ENCODE assay signal across 22 mouse cellular contexts in the genomic region with DNA sequence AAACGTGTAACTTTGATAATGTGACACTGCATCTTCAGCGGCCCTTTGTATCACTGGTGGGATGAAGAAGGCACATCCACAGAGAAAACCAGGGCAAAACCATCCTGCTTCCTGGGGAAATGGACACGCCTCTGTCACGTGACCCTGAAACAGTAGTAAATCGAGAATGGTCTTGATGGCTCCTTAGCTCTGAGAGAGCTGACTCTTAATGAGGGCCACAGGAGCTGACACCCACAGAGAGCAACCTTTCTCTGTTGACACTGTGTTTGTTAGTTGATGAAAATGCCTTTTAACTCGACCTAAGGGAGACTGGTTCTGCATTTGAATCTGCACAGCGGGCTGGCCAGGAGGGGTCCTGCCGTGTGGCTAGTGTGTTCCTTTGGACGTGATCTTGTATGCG. TPM values are rescaled to one million over a fixed set of nuclear protein-coding genes. Genes with fewer than 3 reads are reported as not detected.
"Had no signal": no experiment of that assay in that cellular context is flagged by ENCODE, and none has a peak within 500 bp of the region (broad histone marks: within the 10 kb centered on the region; RNA-seq: fewer than 3 reads in every experiment).

No protein-coding gene starts in this region.

- H3K27me3 ChIP-seq: heart, embryonic 12.5 days; hindbrain, embryonic 12.5 days; intestine, embryonic 15.5 days; limb, embryonic 13.5 days; limb, embryonic 15.5 days; liver, embryonic 12.5 days had no signal

- DNase-seq: gastrocnemius, postnatal 25 days; heart, adult 18-20 months; heart, postnatal 10 days; heart, postnatal 4 days; kidney, adult 18-20 months; kidney, adult 8-10 months; kidney, postnatal 10 days; kidney, postnatal 25 days; kidney, postnatal 4 days had no signal

- H3K4me1 ChIP-seq: hindbrain, embryonic 12.5 days; liver, embryonic 12.5 days had no signal

- H3K27ac ChIP-seq: heart, embryonic 10.5 days; hindbrain, embryonic 10.5 days; hindbrain, embryonic 12.5 days; hindbrain, embryonic 14.5 days; intestine, embryonic 15.5 days; left cerebral cortex, adult 2 months; limb, embryonic 13.5 days; limb, embryonic 15.5 days; liver, embryonic 12.5 days; liver, embryonic 14.5 days had no signal

- H3K4me3 ChIP-seq: heart, embryonic 10.5 days; heart, embryonic 12.5 days; hindbrain, embryonic 10.5 days; hindbrain, embryonic 12.5 days; intestine, embryonic 15.5 days; left cerebral cortex, adult 2 months; limb, embryonic 13.5 days; limb, embryonic 15.5 days; liver, embryonic 12.5 days had no signal

- H3K9me3 ChIP-seq: heart, embryonic 10.5 days; heart, embryonic 12.5 days; hindbrain, embryonic 10.5 days; hindbrain, embryonic 12.5 days; intestine, embryonic 15.5 days; limb, embryonic 13.5 days; limb, embryonic 15.5 days; liver, embryonic 12.5 days had no signal

RNA-seq across cellular contexts. Expression of gene C1qtnf9, which starts 6.1 kb away (rescaled TPM):
- total RNA-seq: granulocyte monocyte progenitor cell, adult 5-6 weeks had no signal
- polyA plus RNA-seq: hindbrain, embryonic 14.5 days; kidney, embryonic 14.5 days had no signal
